Mouse (Mus musculus): Measurements from ENCODE around the gene Setd6. TPM values are rescaled to one million over a fixed set of nuclear protein-coding genes. Genes with fewer than 3 reads are reported as not detected.

Setd6 gene
- total RNA-seq, 2 experiments from 2014 or later, result 10.7 to 13.3 TPM

- Histone ChIP-seq H3K4me3 (no peak overlapping the region), H3K27ac (no peak overlapping the region)
- intact Hi-C loops (cut with DNase I), result loop anchor here (2.0 kb wide), 1 partner anchor 119 kb away; no protein-coding TSS in a partner anchor
- peak; percentile 76 for DNase-seq
- TF ChIP-seq CTCF (IDR thresholded peaks at IDR 0.05), result peak; percentile 82
Observed at GRCm38 (mm10) chr8:95713100-95714010, 2.3 kb upstream of the Setd6 start.

- TF ChIP-seq CTCF (IDR thresholded peaks at IDR 0.05), result no peak
- Histone ChIP-seq H3K4me3 (no peak overlapping the region), H3K27ac (no peak overlapping the region)
- intact Hi-C loops (cut with DNase I), result no loop called here
- DNase-seq, result no peak
Observed at GRCm38 (mm10) chr8:95714367-95714766, 1.3 kb upstream of the Setd6 start.

GRCm38 (mm10) chr8:95714837-95715413, 756 bp upstream of the Setd6 start:
- DNase-seq, result no peak
- H3K4me3 ChIP-seq, result peak overlapping the region; percentile 97
- intact Hi-C loops (cut with DNase I), result no loop called here
- TF ChIP-seq CTCF (IDR thresholded peaks at IDR 0.05), result no peak
- H3K27ac ChIP-seq, result peak overlapping the region; percentile 82

GRCm38 (mm10) chr8:95716546-95717335, 1.1 kb downstream of the Setd6 start:
- intact Hi-C loops (cut with DNase I), result no loop called here

GRCm38 (mm10) chr8:95727625-95728024, 11.9 kb downstream of the Setd6 start:
- no peak for DNase-seq
- H3K27ac ChIP-seq, result no peak overlapping the region
- TF ChIP-seq CTCF (IDR thresholded peaks at IDR 0.05), result no peak
- H3K4me3 ChIP-seq, result no peak overlapping the region
- intact Hi-C loops (cut with DNase I), result loop anchor here (5.0 to 10.0 kb wide), 2 partner anchors 40 to 243 kb away; no protein-coding TSS in a partner anchor

More at GRCm38 (mm10) chr8:95716546-95717335, 1.1 kb downstream of the Setd6 start:
- DNase-seq, result no peak
- no peak for TF ChIP-seq CTCF (IDR thresholded peaks at IDR 0.05)
- H3K4me3 ChIP-seq, result peak overlapping the region; percentile 97
- peak overlapping the region; percentile 82 for H3K27ac ChIP-seq

- intact Hi-C loops (cut with DNase I), result no loop called here
- DNase-seq, result no peak
- peak; percentile 22; the same call in 1 of the 2 replicates for TF ChIP-seq CTCF (IDR thresholded peaks at IDR 0.05)
- Histone ChIP-seq H3K4me3 (no peak overlapping the region), H3K27ac (no peak overlapping the region)
Observed at GRCm38 (mm10) chr8:95738596-95738995, 22.9 kb downstream of the Setd6 start.

- Histone ChIP-seq H3K4me3 (no peak overlapping the region), H3K27ac (no peak overlapping the region)
- no peak for DNase-seq
- TF ChIP-seq CTCF (IDR thresholded peaks at IDR 0.05), result no peak
- intact Hi-C loops (cut with DNase I), result loop anchor here (2.0 kb wide), 1 partner anchor 19 kb away; no protein-coding TSS in a partner anchor
Observed at GRCm38 (mm10) chr8:95741732-95742131, 26.1 kb downstream of the Setd6 start.

GRCm38 (mm10) chr8:95748028-95748427, 32.3 kb downstream of the Setd6 start:
- intact Hi-C loops (cut with DNase I), result no loop called here
- Histone ChIP-seq H3K27ac (no peak overlapping the region), H3K4me3 (no peak overlapping the region)
- no peak for TF ChIP-seq CTCF (IDR thresholded peaks at IDR 0.05)
- no peak for DNase-seq

- H3K4me3 ChIP-seq, result no peak overlapping the region
- DNase-seq, result no peak
- H3K27ac ChIP-seq, result no peak overlapping the region
- intact Hi-C loops (cut with DNase I), result no loop called here
- no peak for TF ChIP-seq CTCF (IDR thresholded peaks at IDR 0.05)
Observed at GRCm38 (mm10) chr8:95751924-95752323, 36.2 kb downstream of the Setd6 start.

GRCm38 (mm10) chr8:95760323-95760722, 44.6 kb downstream of the Setd6 start:
- no peak overlapping the region for H3K27ac ChIP-seq
- no peak overlapping the region for H3K4me3 ChIP-seq
- no peak for DNase-seq
- TF ChIP-seq CTCF (IDR thresholded peaks at IDR 0.05), result no peak
- intact Hi-C loops (cut with DNase I), result loop anchor here (2.0 kb wide), 1 partner anchor 20 kb away; no protein-coding TSS in a partner anchor

- H3K27ac ChIP-seq, result no peak overlapping the region
- TF ChIP-seq CTCF (IDR thresholded peaks at IDR 0.05), result peak; percentile 60
- no peak overlapping the region for H3K4me3 ChIP-seq
- intact Hi-C loops (cut with DNase I), result no loop called here
- DNase-seq, result no peak
Observed at GRCm38 (mm10) chr8:95764133-95764532, 48.5 kb downstream of the Setd6 start.

Small RNA genes within 50 kb of the gene (microRNA-seq; reads per million reads assigned to microRNA genes)
- gene Mir7073, result not detected

Other genes with a start within 250 kb of the Setd6 start
- 10 to 100 TPM; 23.1 to 23.7 TPM for gene Csnk2a2, start 225.8 kb upstream of the Setd6 start, total RNA-seq (2021)
- gene Ccdc113, start 181.8 kb upstream of the Setd6 start, total RNA-seq (2021), result not detected
- gene Prss54, start 139.5 kb upstream of the Setd6 start, total RNA-seq (2021), result not detected
- gene Gins3, start 82.4 kb upstream of the Setd6 start, total RNA-seq (2021), result under 1 TPM; 0.41 to 0.64 TPM
- gene Ndrg4, start 38.9 kb upstream of the Setd6 start, total RNA-seq (2021), result 1 to 10 TPM; 2.4 to 4.0 TPM
- gene Cnot1, start 91.6 kb downstream of the Setd6 start, total RNA-seq (2021), result 10 to 100 TPM; 66.3 to 71.1 TPM
- gene Sap18b, start 109.5 kb downstream of the Setd6 start, total RNA-seq (2021), result 10 to 100 TPM; 77.5 to 78.4 TPM
- gene Slc38a7, start 137.7 kb downstream of the Setd6 start, total RNA-seq (2021), result 1 to 10 TPM; 6.7 to 6.8 TPM
- 100 to 1,000 TPM; 342 to 564 TPM for gene Got2, start 172.7 kb downstream of the Setd6 start, total RNA-seq (2021)

Data from gastrocnemius, adult 2 months (tissue).